Mouse (Mus musculus): ENCODE data around the gene Pde9a. TPM values are rescaled to one million over a fixed set of nuclear protein-coding genes. Genes with fewer than 3 reads are reported as not detected.

Pde9a gene
- polyA plus RNA-seq, 1 experiment, result not detected

DNA sequence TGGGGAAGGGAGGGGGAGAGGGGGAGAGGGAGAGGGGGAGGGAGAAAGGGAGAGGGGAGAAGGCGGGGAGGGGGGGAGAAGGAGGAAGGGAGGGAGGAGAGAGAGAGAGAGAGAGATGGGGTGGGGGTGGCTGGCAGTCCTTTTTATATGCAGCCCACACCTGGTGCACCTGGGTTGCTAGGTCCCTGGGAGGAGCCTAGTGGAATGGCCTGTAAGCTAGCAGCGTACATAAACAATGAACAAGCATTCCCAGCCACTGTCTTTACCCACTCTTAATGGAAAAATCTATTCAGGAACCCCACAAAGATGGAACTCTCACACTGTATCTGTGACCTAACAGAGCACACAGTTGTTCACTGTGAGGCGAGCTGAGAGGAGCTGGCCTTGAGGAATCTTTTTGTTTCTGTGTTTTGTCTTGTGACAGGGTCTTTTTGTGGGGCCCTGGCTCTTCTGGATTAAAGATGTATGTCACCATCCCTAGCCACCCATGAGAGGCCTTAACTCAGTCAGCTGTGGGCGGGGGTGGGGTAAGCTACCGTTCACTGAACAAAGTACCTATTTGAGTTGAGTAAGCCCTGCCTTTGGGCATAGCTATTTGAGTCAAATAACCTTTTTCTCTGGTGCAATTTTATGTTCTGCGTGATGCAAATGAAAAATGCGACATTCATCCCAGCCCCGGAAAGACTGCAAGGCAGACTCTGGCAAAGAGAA, 30.1 kb upstream of the Pde9a start:
- peaks cover 4% of the 10 kb centered on the region for H3K4me1 ChIP-seq (ENCODE audit: control insufficient read depth)
- H3K9me3 ChIP-seq (ENCODE audit: control insufficient read depth, low read length), result no peaks in the 10 kb centered on the region
- H3K27me3 ChIP-seq (ENCODE audit: control insufficient read depth), result no peaks in the 10 kb centered on the region
- TF ChIP-seq GATA1 (IDR thresholded peaks at IDR 0.05; ENCODE audit: low read length) (no peak), TAL1 (IDR thresholded peaks at IDR 0.05; ENCODE audit: low read length) (no peak)
- no peak overlapping the region for H3K4me3 ChIP-seq (replicated peaks)
- H3K36me3 ChIP-seq (ENCODE audit: control insufficient read depth), result no peaks in the 10 kb centered on the region

DNA sequence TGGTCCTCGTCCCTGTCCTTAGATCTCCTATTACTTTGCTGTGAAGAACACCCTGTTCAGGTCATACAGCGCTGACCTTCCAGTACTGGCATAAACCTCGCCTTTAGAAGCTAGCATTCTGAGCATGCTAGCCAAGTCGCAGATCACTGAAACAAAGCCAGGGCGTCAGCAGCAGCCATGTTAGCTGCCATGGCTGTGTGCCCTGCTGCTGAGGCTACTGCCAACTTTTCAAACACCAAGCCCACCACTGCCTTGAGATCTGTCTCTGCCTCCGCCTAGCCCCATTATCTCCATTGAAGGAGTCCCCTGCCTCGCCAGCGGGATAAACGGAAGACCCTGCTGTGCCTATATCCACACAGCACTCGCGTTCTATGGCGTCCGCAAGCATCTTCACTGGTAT, 25.4 kb upstream of the Pde9a start:
- Histone ChIP-seq H3K27me3 (ENCODE audit: control insufficient read depth) (no peaks in the 10 kb centered on the region), H3K4me1 (ENCODE audit: control insufficient read depth) (no peaks in the 10 kb centered on the region), H3K9me3 (ENCODE audit: control insufficient read depth, low read length) (no peaks in the 10 kb centered on the region), H3K36me3 (ENCODE audit: control insufficient read depth) (no peaks in the 10 kb centered on the region), H3K4me3 (replicated peaks) (no peak overlapping the region)
- TF ChIP-seq GATA1 (IDR thresholded peaks at IDR 0.05; ENCODE audit: low read length), result no peak
- TF ChIP-seq TAL1 (IDR thresholded peaks at IDR 0.05; ENCODE audit: low read length), result no peak

DNA sequence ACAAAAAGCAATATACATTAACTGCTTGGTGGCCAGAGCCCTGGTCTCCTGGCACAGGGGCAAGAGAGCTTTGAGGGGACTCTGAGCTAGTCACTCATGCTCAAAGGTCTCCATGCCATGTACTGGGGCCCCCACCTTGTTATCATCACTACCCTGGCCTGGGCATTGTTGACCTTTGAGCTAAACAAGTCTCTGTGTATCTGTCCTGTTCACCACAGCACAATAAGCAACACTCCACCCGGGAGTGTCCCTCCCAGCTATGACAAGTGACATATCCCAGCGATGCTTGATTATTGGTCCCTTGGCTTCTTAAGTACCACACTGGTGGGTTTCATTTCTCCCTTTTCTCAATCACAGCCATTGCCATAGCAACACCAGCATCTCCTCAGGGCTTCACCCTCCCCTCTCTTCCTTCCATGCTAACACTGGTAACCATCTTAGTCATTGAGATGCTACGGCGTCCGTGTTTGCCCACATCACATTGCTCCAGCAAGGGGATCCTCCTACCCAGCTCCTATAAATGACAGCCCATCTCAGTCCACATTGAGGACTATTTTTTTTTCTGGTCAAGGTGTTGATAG, 20.3 kb upstream of the Pde9a start:
- Histone ChIP-seq H3K9me3 (ENCODE audit: control insufficient read depth, low read length) (no peaks in the 10 kb centered on the region), H3K27me3 (ENCODE audit: control insufficient read depth) (no peaks in the 10 kb centered on the region), H3K36me3 (ENCODE audit: control insufficient read depth) (no peaks in the 10 kb centered on the region), H3K4me3 (replicated peaks) (no peak overlapping the region), H3K4me1 (ENCODE audit: control insufficient read depth) (no peaks in the 10 kb centered on the region)
- TF ChIP-seq TAL1 (IDR thresholded peaks at IDR 0.05; ENCODE audit: low read length), result no peak
- TF ChIP-seq GATA1 (IDR thresholded peaks at IDR 0.05; ENCODE audit: low read length), result no peak

DNA sequence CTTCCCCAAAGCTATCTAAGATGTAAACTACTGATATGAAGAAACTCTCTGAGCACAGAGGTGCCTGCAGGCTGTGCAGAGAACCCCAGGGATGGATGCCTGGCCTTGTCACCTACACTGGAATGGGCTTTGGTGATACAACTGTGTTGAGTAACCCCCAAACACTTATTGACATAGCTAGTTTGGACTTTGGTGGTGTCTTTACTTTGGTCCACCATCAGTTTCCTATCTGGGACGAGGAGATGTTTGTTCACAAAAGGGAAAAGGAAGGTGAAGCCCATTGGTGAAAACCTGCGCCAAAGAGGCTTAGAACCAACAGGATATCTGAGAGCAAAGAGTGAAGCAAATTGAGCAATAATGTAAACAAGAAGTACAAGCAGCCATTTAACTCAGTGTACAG, 15.8 kb upstream of the Pde9a start:
- Histone ChIP-seq H3K4me1 (ENCODE audit: control insufficient read depth) (no peaks in the 10 kb centered on the region), H3K9me3 (ENCODE audit: control insufficient read depth, low read length) (no peaks in the 10 kb centered on the region), H3K36me3 (ENCODE audit: control insufficient read depth) (no peaks in the 10 kb centered on the region), H3K4me3 (replicated peaks) (no peak overlapping the region), H3K27me3 (ENCODE audit: control insufficient read depth) (no peaks in the 10 kb centered on the region)
- TF ChIP-seq GATA1 (IDR thresholded peaks at IDR 0.05; ENCODE audit: low read length) (no peak), TAL1 (IDR thresholded peaks at IDR 0.05; ENCODE audit: low read length) (no peak)

DNA sequence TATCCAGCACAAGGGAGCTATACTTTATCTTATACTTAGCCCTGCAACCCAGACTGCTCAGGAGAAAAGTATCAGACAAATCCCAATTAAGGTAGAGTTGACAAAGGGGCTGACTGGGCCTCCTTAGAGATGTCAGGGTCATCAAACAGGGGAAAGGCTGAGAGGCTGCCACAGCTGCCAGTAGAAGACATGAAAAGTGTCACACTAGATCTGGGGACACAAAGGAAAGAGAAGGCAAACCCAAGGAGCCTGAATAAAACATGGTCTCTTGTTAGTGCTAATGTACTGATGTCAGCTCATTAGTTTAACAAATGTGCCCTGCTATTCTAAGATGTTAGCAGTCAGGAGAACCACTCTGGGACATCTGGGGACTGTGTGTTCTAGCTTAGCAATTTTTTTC, 15.1 kb upstream of the Pde9a start:
- Histone ChIP-seq H3K36me3 (ENCODE audit: control insufficient read depth) (no peaks in the 10 kb centered on the region), H3K4me1 (ENCODE audit: control insufficient read depth) (no peaks in the 10 kb centered on the region), H3K4me3 (replicated peaks) (no peak overlapping the region), H3K9me3 (ENCODE audit: control insufficient read depth, low read length) (no peaks in the 10 kb centered on the region), H3K27me3 (ENCODE audit: control insufficient read depth) (no peaks in the 10 kb centered on the region)
- TF ChIP-seq TAL1 (IDR thresholded peaks at IDR 0.05; ENCODE audit: low read length) (no peak), GATA1 (IDR thresholded peaks at IDR 0.05; ENCODE audit: low read length) (no peak)

GRCm38 (mm10) chr17:31377961-31378360, 8.0 kb upstream of the Pde9a start:
- H3K4me1 ChIP-seq (ENCODE audit: control insufficient read depth), result no peaks in the 10 kb centered on the region
- H3K9me3 ChIP-seq (ENCODE audit: control insufficient read depth, low read length), result no peaks in the 10 kb centered on the region
- TF ChIP-seq GATA1 (IDR thresholded peaks at IDR 0.05; ENCODE audit: low read length) (no peak), TAL1 (IDR thresholded peaks at IDR 0.05; ENCODE audit: low read length) (no peak)
- H3K27me3 ChIP-seq (ENCODE audit: control insufficient read depth), result no peaks in the 10 kb centered on the region
- no peaks in the 10 kb centered on the region for H3K36me3 ChIP-seq (ENCODE audit: control insufficient read depth)
- H3K4me3 ChIP-seq (replicated peaks), result no peak overlapping the region

- Histone ChIP-seq H3K27me3 (ENCODE audit: control insufficient read depth) (no peaks in the 10 kb centered on the region), H3K4me1 (ENCODE audit: control insufficient read depth) (no peaks in the 10 kb centered on the region), H3K9me3 (ENCODE audit: control insufficient read depth, low read length) (no peaks in the 10 kb centered on the region), H3K4me3 (replicated peaks) (no peak overlapping the region), H3K36me3 (ENCODE audit: control insufficient read depth) (no peaks in the 10 kb centered on the region)
- TF ChIP-seq GATA1 (IDR thresholded peaks at IDR 0.05; ENCODE audit: low read length), result no peak
- TF ChIP-seq TAL1 (IDR thresholded peaks at IDR 0.05; ENCODE audit: low read length), result no peak
Observed at GRCm38 (mm10) chr17:31378361-31378761, 7.6 kb upstream of the Pde9a start.

- H3K4me1 ChIP-seq (ENCODE audit: control insufficient read depth), result no peaks in the 10 kb centered on the region
- no peaks in the 10 kb centered on the region for H3K36me3 ChIP-seq (ENCODE audit: control insufficient read depth)
- H3K4me3 ChIP-seq (replicated peaks), result no peak overlapping the region
- no peaks in the 10 kb centered on the region for H3K27me3 ChIP-seq (ENCODE audit: control insufficient read depth)
- no peaks in the 10 kb centered on the region for H3K9me3 ChIP-seq (ENCODE audit: control insufficient read depth, low read length)
- no peak for TF ChIP-seq GATA1 (IDR thresholded peaks at IDR 0.05; ENCODE audit: low read length)
- TF ChIP-seq TAL1 (IDR thresholded peaks at IDR 0.05; ENCODE audit: low read length), result no peak
Observed at GRCm38 (mm10) chr17:31379086-31379485, 6.9 kb upstream of the Pde9a start.

DNA sequence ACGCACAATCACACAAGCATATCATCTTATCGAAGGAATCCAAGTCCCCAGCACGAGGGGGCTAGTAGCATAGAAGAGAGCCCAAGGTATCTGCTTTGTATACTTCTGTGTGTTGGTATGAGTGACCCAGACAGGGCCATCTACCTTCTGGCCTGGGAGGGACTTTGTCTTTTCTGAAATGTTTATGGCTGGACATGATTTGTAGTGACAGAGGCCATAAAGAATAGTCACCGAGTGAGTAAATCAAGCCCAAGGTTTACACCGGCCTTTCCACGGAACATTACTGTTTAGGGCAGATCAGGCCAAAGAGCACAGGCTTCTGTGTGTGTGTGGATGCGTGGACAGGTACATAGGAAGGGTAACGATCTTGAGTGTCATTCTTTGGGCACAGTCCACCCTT, 6.1 kb upstream of the Pde9a start:
- H3K4me1 ChIP-seq (ENCODE audit: control insufficient read depth), result no peaks in the 10 kb centered on the region
- H3K27me3 ChIP-seq (ENCODE audit: control insufficient read depth), result peaks cover 4% of the 10 kb centered on the region
- no peak overlapping the region for H3K4me3 ChIP-seq (replicated peaks)
- no peaks in the 10 kb centered on the region for H3K36me3 ChIP-seq (ENCODE audit: control insufficient read depth)
- no peaks in the 10 kb centered on the region for H3K9me3 ChIP-seq (ENCODE audit: control insufficient read depth, low read length)
- no peak for TF ChIP-seq TAL1 (IDR thresholded peaks at IDR 0.05; ENCODE audit: low read length)
- TF ChIP-seq GATA1 (IDR thresholded peaks at IDR 0.05; ENCODE audit: low read length), result no peak

All from erythroblast, embryonic 14.5 days (primary cell).